Mouse (Mus musculus): Measurements from ENCODE around the gene Ascc1. TPM values are rescaled to one million over a fixed set of nuclear protein-coding genes. Genes with fewer than 3 reads are reported as not detected.

The Ascc1 gene
- polyA plus RNA-seq, 1 experiment from 2014 or later, result 45.2 TPM

DNA sequence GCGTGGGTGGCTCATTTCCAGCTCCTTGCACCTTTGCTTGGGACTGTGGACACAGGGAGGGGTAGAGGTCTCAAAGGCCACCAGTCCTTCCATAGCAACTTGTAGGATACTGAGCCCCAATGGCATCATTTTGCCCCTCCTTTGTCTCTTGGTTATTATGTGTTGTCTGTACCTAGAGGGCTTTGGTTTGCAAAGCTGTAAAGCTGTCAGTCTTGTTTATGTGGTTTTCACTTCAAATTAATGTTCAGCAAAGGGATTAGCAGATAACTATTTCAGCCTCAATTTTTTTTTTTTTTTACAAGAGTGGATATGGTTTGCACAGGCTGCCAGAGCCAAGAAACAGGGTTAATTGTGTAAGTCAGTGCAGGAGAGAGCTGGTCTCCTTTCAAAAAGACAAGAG is 93.7 kb downstream of the Ascc1 start:
- Histone ChIP-seq H3K9ac (ENCODE audit: low read length) (no peak overlapping the region), H3K9me3 (ENCODE audit: control insufficient read depth, low read length) (no peaks in the 10 kb centered on the region), H3K4me3 (ENCODE audit: low read depth, low read length) (no peak overlapping the region), H3K4me1 (ENCODE audit: control insufficient read depth, insufficient read depth, low read length) (no peaks in the 10 kb centered on the region), H3K36me3 (ENCODE audit: control insufficient read depth, insufficient read depth, low read length) (no peaks in the 10 kb centered on the region), H3K4me2 (ENCODE audit: low read depth, severe bottlenecking) (no peak overlapping the region), H3K27me3 (ENCODE audit: control insufficient read depth, insufficient read depth, low read length) (no peaks in the 10 kb centered on the region), H3K27ac (replicated peaks; ENCODE audit: low read depth, low read length) (no peak overlapping the region)
- no peak for DNase-seq (ENCODE audit: low spot score)
- no peak for ATAC-seq (ENCODE audit: insufficient number of reproducible peaks, low FRiP score, low TSS enrichment, low read depth)
- 75% methylated on average over 1 of the region's 1 CpGs for WGBS

DNA sequence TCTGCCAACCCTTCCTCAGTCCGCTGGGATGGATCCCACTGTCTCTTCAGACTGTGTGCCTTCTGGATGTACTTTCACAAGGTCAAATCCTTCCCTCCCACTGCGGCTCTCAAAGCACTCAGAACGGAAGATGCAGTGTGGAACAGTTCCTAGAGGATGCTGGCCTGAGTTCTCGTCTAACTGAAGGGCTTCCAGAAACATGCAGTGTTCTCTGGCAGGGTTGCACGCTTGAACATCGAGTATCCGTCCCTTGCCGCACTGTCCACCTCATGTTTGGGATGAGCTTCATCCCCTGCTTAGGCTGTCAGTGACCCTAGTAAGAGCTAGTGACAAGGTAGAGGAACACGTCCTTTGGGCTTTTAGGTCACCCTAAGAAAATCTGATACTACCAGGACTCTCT is 94.5 kb downstream of the Ascc1 start:
- H3K4me1 ChIP-seq (ENCODE audit: control insufficient read depth, insufficient read depth, low read length), result no peaks in the 10 kb centered on the region
- no peak for ATAC-seq (ENCODE audit: insufficient number of reproducible peaks, low FRiP score, low TSS enrichment, low read depth)
- WGBS, result 93% methylated on average over 9 of the region's 9 CpGs

DNA sequence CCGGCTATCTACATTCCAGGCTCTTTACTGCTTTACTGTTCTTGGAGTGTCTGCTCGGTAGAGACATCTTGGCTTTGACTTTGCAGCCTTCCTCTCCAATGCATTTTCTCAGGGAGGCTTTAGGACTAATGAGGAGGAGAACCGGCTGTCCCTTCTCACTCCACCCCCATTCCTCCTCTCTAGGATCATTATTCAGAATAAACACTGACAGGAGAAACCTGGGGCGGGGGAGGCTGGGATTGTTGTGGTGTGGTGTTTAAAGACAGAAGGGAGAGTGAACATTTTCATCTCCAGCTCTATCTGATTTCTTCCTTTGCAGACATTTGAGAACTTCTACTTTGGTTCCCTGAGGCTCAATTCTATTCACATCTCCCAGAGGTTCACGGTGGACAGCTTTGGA is 95.2 kb downstream of the Ascc1 start:
- Histone ChIP-seq H3K27me3 (ENCODE audit: control insufficient read depth, insufficient read depth, low read length) (no peaks in the 10 kb centered on the region), H3K4me2 (ENCODE audit: low read depth, severe bottlenecking) (no peak overlapping the region), H3K4me3 (ENCODE audit: low read depth, low read length) (no peak overlapping the region), H3K27ac (replicated peaks; ENCODE audit: low read depth, low read length) (no peak overlapping the region), H3K36me3 (ENCODE audit: control insufficient read depth, insufficient read depth, low read length) (no peaks in the 10 kb centered on the region), H3K4me1 (ENCODE audit: control insufficient read depth, insufficient read depth, low read length) (no peaks in the 10 kb centered on the region), H3K9me3 (ENCODE audit: control insufficient read depth, low read length) (no peaks in the 10 kb centered on the region), H3K9ac (ENCODE audit: low read length) (no peak overlapping the region)
- DNase-seq (ENCODE audit: low spot score) (no peak), ATAC-seq (ENCODE audit: insufficient number of reproducible peaks, low FRiP score, low TSS enrichment, low read depth) (no peak)
- WGBS, result 72% methylated on average over 5 of the region's 5 CpGs

More for the DNA sequence above, 94.5 kb downstream of the Ascc1 start:
- DNase-seq (ENCODE audit: low spot score), result no peak
- no peak overlapping the region for H3K27ac ChIP-seq (replicated peaks; ENCODE audit: low read depth, low read length)
- H3K9me3 ChIP-seq (ENCODE audit: control insufficient read depth, low read length), result no peaks in the 10 kb centered on the region
- no peaks in the 10 kb centered on the region for H3K27me3 ChIP-seq (ENCODE audit: control insufficient read depth, insufficient read depth, low read length)
- H3K9ac ChIP-seq (ENCODE audit: low read length), result no peak overlapping the region
- no peak overlapping the region for H3K4me2 ChIP-seq (ENCODE audit: low read depth, severe bottlenecking)
- H3K4me3 ChIP-seq (ENCODE audit: low read depth, low read length), result no peak overlapping the region
- H3K36me3 ChIP-seq (ENCODE audit: control insufficient read depth, insufficient read depth, low read length), result no peaks in the 10 kb centered on the region

DNA sequence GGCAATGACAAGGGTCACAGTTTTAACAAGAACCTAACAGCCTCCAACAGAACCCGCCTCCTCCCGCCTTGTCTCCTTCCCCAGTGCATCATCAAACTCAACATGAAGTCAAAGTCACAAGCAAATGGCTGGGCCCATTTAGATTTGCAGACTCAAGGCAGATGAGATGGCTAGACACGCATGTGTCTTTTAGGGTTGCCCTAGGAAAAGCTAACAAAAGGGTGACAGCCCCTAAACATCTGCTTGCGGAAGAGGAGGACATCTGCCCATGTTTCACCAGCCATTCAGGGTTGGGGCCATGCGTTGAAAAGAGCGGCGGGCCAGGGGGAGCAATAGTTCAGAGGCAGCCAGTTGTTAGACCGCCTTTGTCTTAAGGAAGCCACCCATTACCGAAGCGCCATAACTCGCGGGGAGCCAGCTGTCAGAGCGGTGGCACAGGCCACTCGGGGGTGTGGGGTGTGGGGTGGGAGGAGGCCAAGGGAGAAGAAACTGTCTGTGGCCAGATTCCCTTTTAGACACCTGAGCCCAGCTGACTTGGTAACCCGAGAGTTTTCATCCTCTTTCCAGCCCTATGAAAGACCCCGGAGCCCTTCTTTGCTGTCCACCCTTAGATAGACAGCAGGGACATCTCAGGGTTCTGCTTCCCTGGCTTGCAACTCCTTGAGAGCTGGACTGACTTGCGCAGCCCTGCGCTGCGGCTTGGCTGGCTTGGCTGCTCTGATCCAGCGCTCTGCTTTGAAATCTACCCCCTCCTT is 103.0 kb downstream of the Ascc1 start:
- H3K4me1 ChIP-seq (ENCODE audit: control insufficient read depth, insufficient read depth, low read length), result peaks cover 8% of the 10 kb centered on the region
- DNase-seq (ENCODE audit: low spot score) (no peak), ATAC-seq (ENCODE audit: insufficient number of reproducible peaks, low FRiP score, low TSS enrichment, low read depth) (0 out of 2 replicates have a peak, but pooled peaks have one; percentile 7)
- peaks cover 40% of the 10 kb centered on the region for H3K27me3 ChIP-seq (ENCODE audit: control insufficient read depth, insufficient read depth, low read length)
- peak overlapping the region; percentile 99 for H3K4me2 ChIP-seq (ENCODE audit: low read depth, severe bottlenecking)
- H3K36me3 ChIP-seq (ENCODE audit: control insufficient read depth, insufficient read depth, low read length), result no peaks in the 10 kb centered on the region
- WGBS, result 10% methylated on average over 20 of the region's 20 CpGs
- H3K4me3 ChIP-seq (ENCODE audit: low read depth, low read length), result peak overlapping the region; percentile 53; the same call in 1 of the 2 replicates
- H3K27ac ChIP-seq (replicated peaks; ENCODE audit: low read depth, low read length), result no peak overlapping the region
- H3K9ac ChIP-seq (ENCODE audit: low read length), result no peak overlapping the region
- H3K9me3 ChIP-seq (ENCODE audit: control insufficient read depth, low read length), result no peaks in the 10 kb centered on the region

DNA sequence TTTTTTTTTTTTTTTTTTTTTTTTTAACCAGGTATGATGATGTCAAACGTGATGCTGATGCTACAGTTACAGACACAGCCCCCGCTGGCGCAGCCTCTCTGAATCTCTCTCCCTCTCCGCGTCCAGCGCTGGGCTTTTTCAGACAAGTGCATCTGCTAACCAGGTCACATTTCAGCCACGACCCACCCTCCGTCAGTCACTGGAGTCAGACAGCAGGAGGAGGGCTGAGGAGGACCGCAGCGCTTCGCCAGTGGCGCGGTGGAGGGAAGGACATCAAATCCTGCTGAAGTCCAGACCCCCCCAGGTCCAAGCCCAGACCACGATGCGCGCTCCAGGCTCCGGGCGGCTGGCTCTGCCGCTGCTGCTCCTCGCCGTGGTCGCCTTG is 103.5 kb downstream of the Ascc1 start, which contains the start of gene Spock2:
TSS of gene Spock2 (plus strand) at position 74 of the 385 bp plus-strand sequence.
- Histone ChIP-seq H3K9ac (ENCODE audit: low read length) (peak within 1 kb of the TSS; percentile 59), H3K9me3 (ENCODE audit: control insufficient read depth, low read length) (no peaks in the 10 kb centered on the region), H3K4me2 (ENCODE audit: low read depth, severe bottlenecking) (peak within 1 kb of the TSS; percentile 99), H3K27me3 (ENCODE audit: control insufficient read depth, insufficient read depth, low read length) (peaks cover 40% of the 10 kb centered on the region), H3K4me1 (ENCODE audit: control insufficient read depth, insufficient read depth, low read length) (peaks cover 8% of the 10 kb centered on the region), H3K36me3 (ENCODE audit: control insufficient read depth, insufficient read depth, low read length) (no peaks in the 10 kb centered on the region), H3K27ac (replicated peaks; ENCODE audit: low read depth, low read length) (no peak within 1 kb of the TSS), H3K4me3 (ENCODE audit: low read depth, low read length) (peak within 1 kb of the TSS; percentile 53)
- WGBS, result under 1% methylated on average over 22 of the region's 22 CpGs
- ATAC-seq (ENCODE audit: insufficient number of reproducible peaks, low FRiP score, low TSS enrichment, low read depth) (peak; percentile 31; the same call in 1 of the 2 replicates), DNase-seq (ENCODE audit: low spot score) (peak; percentile 70)

DNA sequence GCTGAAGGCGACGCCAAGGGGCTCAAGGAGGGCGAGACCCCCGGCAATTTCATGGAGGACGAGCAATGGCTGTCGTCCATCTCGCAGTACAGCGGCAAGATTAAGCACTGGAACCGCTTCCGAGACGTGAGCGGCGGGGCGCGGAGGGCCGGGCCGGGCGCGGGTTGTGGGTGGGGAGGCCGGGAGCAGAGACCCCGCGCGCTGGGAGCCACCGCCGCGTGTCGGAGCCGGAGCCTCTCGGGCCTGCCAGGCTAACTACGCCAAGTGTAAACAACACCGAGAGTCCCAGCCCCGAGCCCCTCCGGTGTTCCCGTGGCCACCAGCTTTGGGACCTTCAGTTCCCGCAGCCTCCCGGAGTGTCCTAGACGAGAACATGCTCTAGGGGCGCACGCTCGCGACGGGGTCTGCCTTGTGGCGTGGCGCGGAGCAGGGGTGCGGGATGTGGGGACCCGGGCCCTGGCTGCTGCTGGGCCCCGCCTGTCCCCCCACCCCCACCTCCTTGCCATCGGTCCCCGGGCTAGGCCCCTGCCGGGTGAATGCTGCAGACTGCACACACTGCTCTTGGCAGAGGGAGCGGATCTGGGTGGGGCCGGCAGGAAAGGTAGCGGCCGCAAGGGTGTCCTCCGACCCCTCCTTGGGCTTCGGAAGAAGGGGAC is 104.1 kb downstream of the Ascc1 start:
- DNase-seq (ENCODE audit: low spot score) (peak; percentile 79), ATAC-seq (ENCODE audit: insufficient number of reproducible peaks, low FRiP score, low TSS enrichment, low read depth) (peak; percentile 51)
- H3K27me3 ChIP-seq (ENCODE audit: control insufficient read depth, insufficient read depth, low read length), result peaks cover 40% of the 10 kb centered on the region

DNA sequence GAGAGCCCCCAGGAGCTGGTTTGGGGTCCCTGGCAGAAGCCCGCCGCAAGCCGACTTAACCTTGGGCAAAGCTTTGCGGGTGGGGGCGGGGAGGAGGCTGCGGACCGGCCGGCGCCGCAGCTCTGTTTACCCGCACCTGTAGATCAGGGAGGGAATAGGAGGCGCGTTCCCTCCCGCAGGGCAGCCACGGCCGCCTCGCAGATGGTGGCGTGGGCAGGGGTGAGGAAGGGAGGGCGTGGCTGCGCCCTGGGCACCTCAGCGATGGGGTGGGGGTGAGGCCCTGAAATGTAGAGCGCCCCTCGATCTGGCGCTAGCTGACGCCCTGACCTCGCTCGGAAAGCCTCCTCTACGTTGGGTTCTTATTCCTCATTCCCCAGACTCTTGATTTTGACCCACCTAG is 104.8 kb downstream of the Ascc1 start:
- peak overlapping the region; percentile 99 for H3K4me2 ChIP-seq (ENCODE audit: low read depth, severe bottlenecking)
- H3K27me3 ChIP-seq (ENCODE audit: control insufficient read depth, insufficient read depth, low read length), result peaks cover 40% of the 10 kb centered on the region
- peaks cover 8% of the 10 kb centered on the region for H3K4me1 ChIP-seq (ENCODE audit: control insufficient read depth, insufficient read depth, low read length)
- ATAC-seq (ENCODE audit: insufficient number of reproducible peaks, low FRiP score, low TSS enrichment, low read depth) (no peak), DNase-seq (ENCODE audit: low spot score) (peak; percentile 32)
- H3K27ac ChIP-seq (replicated peaks; ENCODE audit: low read depth, low read length), result no peak overlapping the region
- H3K36me3 ChIP-seq (ENCODE audit: control insufficient read depth, insufficient read depth, low read length), result no peaks in the 10 kb centered on the region
- under 1% methylated on average over 28 of the region's 28 CpGs for WGBS
- H3K4me3 ChIP-seq (ENCODE audit: low read depth, low read length), result peak overlapping the region; percentile 53
- H3K9me3 ChIP-seq (ENCODE audit: control insufficient read depth, low read length), result no peaks in the 10 kb centered on the region
- peak overlapping the region; percentile 43 for H3K9ac ChIP-seq (ENCODE audit: low read length)

More for the DNA sequence above, 104.1 kb downstream of the Ascc1 start:
- Histone ChIP-seq H3K9me3 (ENCODE audit: control insufficient read depth, low read length) (no peaks in the 10 kb centered on the region), H3K36me3 (ENCODE audit: control insufficient read depth, insufficient read depth, low read length) (no peaks in the 10 kb centered on the region), H3K27ac (replicated peaks; ENCODE audit: low read depth, low read length) (no peak overlapping the region), H3K9ac (ENCODE audit: low read length) (peak overlapping the region; percentile 59), H3K4me2 (ENCODE audit: low read depth, severe bottlenecking) (peak overlapping the region; percentile 99), H3K4me3 (ENCODE audit: low read depth, low read length) (peak overlapping the region; percentile 53), H3K4me1 (ENCODE audit: control insufficient read depth, insufficient read depth, low read length) (peaks cover 8% of the 10 kb centered on the region)
- WGBS, result 1% methylated on average over 54 of the region's 57 CpGs

DNA sequence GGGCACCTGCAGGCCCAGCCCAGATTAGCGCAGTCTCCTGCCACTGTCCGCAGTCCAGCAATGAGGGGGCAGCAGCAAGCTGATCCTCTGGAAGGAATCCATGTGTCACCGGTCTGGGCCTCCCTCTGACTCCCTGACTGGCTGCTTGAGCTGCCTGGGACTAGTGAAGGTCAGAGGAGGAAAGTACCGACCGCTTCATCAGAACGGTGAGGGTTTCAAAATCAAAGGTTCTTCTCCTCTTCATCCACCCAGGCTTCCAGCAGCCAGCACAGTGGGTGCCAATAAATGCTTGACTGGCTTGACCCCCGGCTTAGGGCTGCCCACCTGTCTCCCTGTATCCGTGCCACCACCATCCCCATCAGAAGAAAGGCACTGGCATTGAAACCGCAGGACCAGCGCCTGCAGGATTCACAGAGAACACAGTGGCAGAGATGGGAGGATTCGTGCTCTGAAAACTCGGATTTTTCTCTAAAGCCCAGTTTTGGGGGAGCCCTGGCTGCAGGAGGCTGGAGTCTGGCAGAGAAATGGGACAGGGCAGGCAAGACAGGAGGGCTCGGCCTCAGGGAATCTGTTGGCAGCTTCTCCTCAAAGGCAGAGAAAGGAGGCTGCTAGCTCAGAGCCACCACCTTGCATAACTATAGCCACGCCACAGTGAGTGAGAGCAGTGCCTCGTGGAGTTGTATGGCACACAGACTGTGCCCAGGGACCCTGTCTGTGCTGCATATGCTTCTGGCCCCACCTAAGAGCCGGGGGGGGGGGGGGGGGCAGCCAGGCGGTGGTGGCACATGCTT is 105.9 kb downstream of the Ascc1 start:
- Histone ChIP-seq H3K4me3 (ENCODE audit: low read depth, low read length) (no peak overlapping the region), H3K27ac (replicated peaks; ENCODE audit: low read depth, low read length) (no peak overlapping the region), H3K36me3 (ENCODE audit: control insufficient read depth, insufficient read depth, low read length) (no peaks in the 10 kb centered on the region), H3K9ac (ENCODE audit: low read length) (no peak overlapping the region), H3K27me3 (ENCODE audit: control insufficient read depth, insufficient read depth, low read length) (peaks cover 40% of the 10 kb centered on the region), H3K9me3 (ENCODE audit: control insufficient read depth, low read length) (no peaks in the 10 kb centered on the region), H3K4me2 (ENCODE audit: low read depth, severe bottlenecking) (no peak overlapping the region), H3K4me1 (ENCODE audit: control insufficient read depth, insufficient read depth, low read length) (peaks cover 8% of the 10 kb centered on the region)
- DNase-seq (ENCODE audit: low spot score), result no peak
- 48% methylated on average over 17 of the region's 17 CpGs for WGBS
- no peak for ATAC-seq (ENCODE audit: insufficient number of reproducible peaks, low FRiP score, low TSS enrichment, low read depth)
